Mouse (Mus musculus) common myeloid progenitor, adult 5-6 weeks (primary cell): ENCODE measurements around the gene Clptm1. TPM values are rescaled to one million over a fixed set of nuclear protein-coding genes. Genes with fewer than 3 reads are reported as not detected.
"Not testable (repeated sequence)": the region's sequence is repeated elsewhere in the genome, so short reads cannot be mapped to it uniquely, and the experiment has no call there.

Experiments
- ATAC-seq: replicated peaks from 2 replicates; pipeline ENCODE4 v1.8.0; 2016; ENCODE audit warnings: low read depth, mild to moderate bottlenecking, moderate TSS enrichment, inconsistent platforms; ENCODE audit not compliant: poor library complexity, severe bottlenecking
- total RNA-seq: library from RNA; stranded (forward); fragments of 200-1000, 187-1606 nt; gene quantifications from 2 replicates; pipeline ENCODE4 v1.2.3, GENCODE M21; 2017

Gene Clptm1
- total RNA-seq, 1 experiment from 2014 or later = 29.1 TPM

GRCm38 (mm10) chr7:19693421-19693820 lies 28.6 kb upstream of the Clptm1 start:
- peak; percentile 49 for ATAC-seq

DNA sequence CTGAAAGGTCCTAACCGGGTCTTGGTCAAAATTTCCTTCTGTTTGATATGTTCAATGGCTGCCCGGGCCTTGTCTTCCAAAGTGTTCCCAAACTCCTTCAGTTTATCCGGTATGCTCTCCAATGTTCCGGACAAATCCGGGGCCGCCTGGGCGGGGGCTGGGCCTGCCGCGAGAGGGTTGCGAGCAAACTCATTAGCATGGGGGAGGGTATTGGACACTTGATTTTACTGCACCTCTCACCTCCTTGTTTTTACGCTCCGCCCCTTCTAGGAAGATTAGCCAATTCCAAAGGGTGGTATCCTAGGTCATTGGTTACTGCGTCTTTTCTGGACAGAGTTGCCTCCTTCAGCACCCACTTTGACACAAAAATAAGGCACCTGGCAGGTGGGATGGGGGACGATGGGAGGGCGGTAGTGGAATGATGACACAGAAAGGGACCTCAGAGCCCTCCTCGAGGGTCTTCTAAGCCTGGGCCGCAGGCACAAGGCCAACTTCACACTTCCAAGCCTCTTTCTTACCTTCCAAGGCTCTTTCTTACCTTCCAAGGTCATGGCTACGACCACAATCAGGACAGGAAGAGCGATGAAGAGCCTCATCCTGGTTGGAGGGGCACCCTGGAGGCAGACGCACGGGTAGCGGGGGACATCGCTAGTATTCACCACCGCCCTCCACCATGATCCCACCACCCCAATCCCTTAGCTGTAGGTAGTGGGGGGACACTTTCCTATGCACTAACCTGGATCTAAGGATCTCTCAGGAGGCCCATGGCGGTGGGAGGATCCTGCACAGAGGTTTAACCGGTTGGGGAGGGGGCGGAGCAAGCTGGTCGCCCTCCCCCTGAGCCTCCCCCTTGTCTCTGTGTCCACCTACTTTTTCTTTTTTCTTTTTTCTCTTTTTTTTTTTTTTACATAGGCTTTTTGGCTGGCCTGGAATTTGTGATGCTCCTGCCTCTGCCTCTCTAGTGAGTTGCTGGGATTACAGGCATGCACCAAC lies 27.3 kb upstream of the Clptm1 start, which contains the start of gene Apoc1:
Gene Apoc1 (minus strand): TSS at position 788 of the 993 bp plus-strand sequence.
- ATAC-seq = no peak

DNA sequence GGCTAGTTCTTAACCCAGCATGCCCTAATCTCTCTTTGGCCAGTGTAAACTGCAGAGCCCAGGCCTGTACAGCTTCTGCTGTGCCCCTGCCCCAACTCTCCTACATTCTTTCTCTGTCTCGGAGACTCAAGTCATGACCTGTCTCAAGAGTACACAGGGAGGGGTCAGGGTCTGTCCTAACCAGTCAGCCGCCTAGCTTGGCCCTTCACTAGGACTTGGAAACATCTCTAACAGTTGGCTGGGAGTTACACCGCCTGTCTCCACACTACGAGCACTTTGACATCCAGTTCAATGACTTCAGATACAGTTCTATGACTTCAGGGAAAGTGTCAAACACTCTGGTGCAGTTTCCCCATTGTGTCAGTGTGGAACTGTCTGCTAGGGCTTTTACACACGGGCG lies 26.6 kb upstream of the Clptm1 start:
- no peak for ATAC-seq

DNA sequence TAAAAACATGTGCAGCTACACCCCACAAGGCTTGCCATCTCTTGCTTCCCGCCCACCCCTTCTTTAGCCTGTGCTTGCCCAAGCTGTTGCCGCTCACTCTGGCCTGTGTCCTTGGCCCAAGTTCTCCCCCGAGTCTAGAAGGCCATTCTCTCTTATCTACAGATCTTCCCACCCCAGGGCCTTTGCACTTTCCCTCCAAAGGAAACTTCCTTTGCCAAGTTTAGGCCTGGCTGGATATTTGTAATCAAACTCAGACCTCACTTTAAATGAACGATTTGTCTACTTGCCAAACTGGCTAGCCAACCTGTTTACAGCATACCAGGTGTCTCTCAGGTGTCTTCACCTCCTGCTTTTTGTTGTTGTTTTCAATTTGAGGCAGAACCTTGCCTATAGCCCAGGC lies 26.0 kb upstream of the Clptm1 start:
- ATAC-seq = no peak

- no peak for ATAC-seq
Observed at GRCm38 (mm10) chr7:19688611-19689010, 23.8 kb upstream of the Clptm1 start.

GRCm38 (mm10) chr7:19688101-19688500 lies 23.3 kb upstream of the Clptm1 start:
- ATAC-seq = no peak

DNA sequence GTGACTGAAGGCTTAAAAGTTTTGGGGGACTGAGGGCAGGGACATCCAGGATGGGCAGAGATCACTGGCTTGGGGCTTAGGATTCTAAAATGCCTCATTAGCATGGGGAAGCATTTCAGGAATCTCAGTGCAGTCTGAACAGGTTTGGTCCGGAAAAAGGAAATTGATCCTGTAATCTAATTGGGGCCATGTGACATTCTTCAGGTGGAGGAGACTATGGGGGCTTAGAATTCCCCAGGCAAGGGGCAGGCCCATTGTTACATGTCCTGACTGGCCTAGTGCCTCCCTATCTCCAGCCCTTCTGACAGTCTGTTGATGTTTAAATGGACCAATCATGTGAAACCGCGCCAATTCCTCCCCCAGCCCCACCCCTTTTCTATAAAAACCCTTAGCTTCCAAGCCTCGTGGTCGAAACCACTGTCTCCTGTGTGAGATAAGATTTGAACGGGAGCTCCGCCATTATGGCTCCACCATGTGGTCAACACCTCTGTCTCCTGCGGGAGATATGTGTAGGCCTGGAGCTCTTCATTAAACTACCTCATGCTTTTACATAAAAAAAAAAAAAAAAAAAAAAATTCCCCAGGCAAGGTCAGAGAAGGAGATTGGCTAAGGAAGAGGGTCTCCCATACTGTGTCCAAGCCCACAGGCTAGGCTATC lies 22.2 kb upstream of the Clptm1 start:
- ATAC-seq = not testable (repeated sequence)

- ATAC-seq = no peak
Observed at GRCm38 (mm10) chr7:19686521-19686920, 21.7 kb upstream of the Clptm1 start.

DNA sequence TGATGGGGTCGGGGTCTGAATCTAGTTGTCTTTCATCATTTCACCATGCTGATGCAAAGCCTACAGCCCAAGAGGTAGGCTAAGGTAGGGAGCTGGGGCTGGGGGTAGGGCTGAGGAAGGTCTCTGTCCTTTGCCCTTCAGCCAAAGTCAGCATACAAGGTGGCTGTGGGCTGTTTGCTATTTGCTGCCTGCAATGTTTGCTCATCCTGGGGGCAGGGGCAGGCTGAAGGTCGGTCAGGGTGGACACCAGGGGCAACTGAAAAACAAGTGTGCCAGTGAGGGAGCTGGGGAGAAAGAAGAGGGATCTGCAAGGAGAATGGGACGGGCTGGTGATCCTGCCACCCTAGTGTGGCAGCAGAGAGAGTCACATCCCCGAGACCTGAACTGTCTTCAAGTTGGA lies 20.5 kb upstream of the Clptm1 start:
- no peak for ATAC-seq

GRCm38 (mm10) chr7:19683771-19684201 lies 19.0 kb upstream of the Clptm1 start:
- peak; percentile 61 for ATAC-seq

DNA sequence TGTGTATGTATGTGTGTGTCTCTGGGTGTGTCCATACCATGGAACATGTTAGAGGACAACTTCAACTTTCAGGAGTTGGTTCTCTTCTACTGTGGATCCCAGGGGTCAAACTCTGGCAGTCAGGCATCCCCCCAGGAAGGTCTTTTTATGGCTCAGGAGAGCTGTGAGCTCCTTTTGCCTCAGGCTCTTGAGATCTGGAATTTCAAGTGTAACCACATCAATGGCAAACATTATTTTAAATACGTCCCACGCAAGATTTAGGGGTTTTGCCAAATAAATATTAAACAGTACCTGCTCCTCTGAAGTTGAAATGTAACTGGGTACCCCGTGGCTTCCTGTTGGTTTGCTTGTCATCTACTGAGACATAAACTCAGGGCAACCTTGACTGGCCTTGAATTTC lies 18.1 kb upstream of the Clptm1 start:
- ATAC-seq = no peak

- no peak for ATAC-seq
Observed at GRCm38 (mm10) chr7:19681202-19681694, 16.4 kb upstream of the Clptm1 start, which contains the start of the genes Gm44805 and Apoc4. Gm44805 (minus strand) TSS chr7:19681423. Apoc4 (minus strand) TSS chr7:19681479.

DNA sequence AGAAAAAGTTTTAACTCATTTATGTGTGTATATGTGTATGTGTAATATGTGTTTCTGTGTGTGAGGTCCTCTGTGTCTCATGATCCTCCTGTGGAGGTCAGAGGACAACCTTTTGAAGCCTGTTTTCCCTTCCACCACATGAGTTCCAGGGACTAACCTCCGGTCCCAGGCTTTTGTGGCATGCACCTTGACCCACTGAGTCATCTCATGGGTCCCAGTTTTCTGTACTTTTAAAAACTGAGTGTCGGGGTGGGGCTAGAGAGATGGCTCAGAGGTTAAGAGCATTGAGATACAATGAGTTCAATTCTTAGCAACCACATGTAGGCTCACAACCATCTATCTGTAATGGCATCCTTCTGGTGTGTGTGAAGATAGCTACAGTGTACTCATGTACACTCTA lies 15.9 kb upstream of the Clptm1 start:
- no peak for ATAC-seq

GRCm38 (mm10) chr7:19678901-19679300 lies 14.1 kb upstream of the Clptm1 start:
- ATAC-seq = no peak

DNA sequence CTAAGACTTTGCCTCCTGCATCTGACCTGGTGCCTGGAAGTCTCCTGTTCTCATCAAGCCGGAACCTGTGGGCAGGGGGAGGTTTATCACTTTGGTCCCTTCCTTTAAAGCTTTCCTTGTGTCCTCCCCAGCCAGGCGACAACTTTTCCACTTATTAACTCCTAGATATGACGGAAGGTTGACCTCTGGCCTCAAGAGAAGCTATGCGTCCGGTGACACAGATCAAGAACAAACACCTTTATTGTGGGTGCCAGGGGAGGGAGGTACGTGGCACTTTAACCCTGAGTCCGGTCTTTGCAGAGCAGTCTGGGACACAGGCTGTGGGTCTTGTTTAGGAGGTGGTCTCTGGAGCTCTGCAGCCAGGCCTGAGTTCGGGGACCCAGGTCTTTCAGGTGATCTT lies 13.0 kb upstream of the Clptm1 start, which contains the start of gene Apoc2:
Gene Apoc2 (minus strand): TSS at position 70 of the 400 bp plus-strand sequence.
- no peak for ATAC-seq

DNA sequence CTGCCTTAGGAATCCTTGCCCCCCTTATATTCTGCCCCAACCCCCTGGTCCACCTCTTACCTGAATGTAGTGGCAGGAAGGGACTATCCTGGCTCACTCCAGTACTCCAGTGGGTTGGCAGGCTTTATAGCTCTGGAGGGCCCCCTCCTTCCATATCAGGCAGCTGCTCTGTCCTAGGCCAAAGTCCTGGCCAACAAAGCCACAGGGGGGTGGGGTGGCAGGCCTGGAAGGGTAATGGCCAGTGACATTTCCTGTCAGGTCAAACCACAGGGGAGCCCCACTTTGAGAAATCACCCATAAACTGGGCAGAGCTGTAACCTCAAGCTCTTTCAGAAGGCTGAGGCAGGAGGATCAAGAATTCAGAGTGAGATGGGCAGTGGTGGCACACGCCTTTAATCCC lies 11.8 kb upstream of the Clptm1 start:
- no peak for ATAC-seq

DNA sequence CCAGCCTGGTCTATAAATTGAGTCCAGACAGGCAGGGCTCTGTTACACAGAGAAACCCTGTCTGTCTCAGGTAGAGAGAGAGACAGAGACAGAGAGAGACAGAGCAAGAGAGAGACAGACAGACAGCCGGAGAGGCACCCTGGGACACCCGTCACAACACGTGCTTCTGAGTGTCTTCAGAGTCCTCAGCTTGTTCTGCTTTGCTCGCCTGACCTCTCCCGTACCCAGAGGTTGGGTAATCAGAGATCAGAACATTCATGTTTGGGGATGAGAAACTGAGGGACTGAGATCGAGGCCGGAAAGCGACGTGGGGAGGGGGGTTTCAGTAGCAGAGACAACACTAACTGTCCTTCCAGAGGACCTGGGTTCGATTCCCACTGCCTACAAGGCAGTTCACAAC lies 11.0 kb upstream of the Clptm1 start:
- no peak for ATAC-seq

GRCm38 (mm10) chr7:19673083-19673699 lies 8.4 kb upstream of the Clptm1 start:
- ATAC-seq = no peak

- ATAC-seq = no peak
Observed at GRCm38 (mm10) chr7:19671511-19671910, 6.7 kb upstream of the Clptm1 start.
